In genomic region chr4:148969610-148970009, GRCm38 (mm10) we compare ENCODE assay signal across 9 mouse cellular contexts.
DNase-seq lines count a peak whose midpoint lies in the region; ATAC-seq and TF ChIP-seq lines count a peak whose summit lies in the region.
"Had no signal": no experiment of that assay in that cellular context is flagged by ENCODE, and none has a peak within 500 bp of the region (broad histone marks: within the 10 kb centered on the region; RNA-seq: fewer than 3 reads in every experiment).

No protein-coding gene starts in this region.

- ATAC-seq in heart, embryonic 11.5 days (replicated peaks; ENCODE audit: insufficient number of reproducible peaks, low FRiP score, low TSS enrichment): no peak
- no peak for ATAC-seq in kidney, embryonic 15.5 days (replicated peaks; ENCODE audit: low FRiP score)
- ATAC-seq: liver, postnatal 0 days had no signal

- H3K4me3 ChIP-seq in heart, adult 2 months: no peak overlapping the region
- H3K4me3 ChIP-seq in heart, embryonic 11.5 days (ENCODE audit: low read depth, low read length): no peak overlapping the region
- no peak overlapping the region for H3K4me3 ChIP-seq in kidney, embryonic 15.5 days (replicated peaks)
- H3K4me3 ChIP-seq in left cerebral cortex, adult 2 months: no peak overlapping the region

- H3K27ac ChIP-seq in heart, adult 2 months: no peak overlapping the region
- H3K27ac ChIP-seq in heart, embryonic 11.5 days (ENCODE audit: low read depth, low read length): no peak overlapping the region
- peak overlapping the region; percentile 22; the same call in 1 of the 2 replicates for H3K27ac ChIP-seq in kidney, embryonic 15.5 days
- H3K27ac ChIP-seq in left cerebral cortex, adult 2 months: no peak overlapping the region

- H3K4me1 ChIP-seq in heart, adult 2 months (ENCODE audit: control insufficient read depth, insufficient read depth, low read length): no peaks in the 10 kb centered on the region; the same call in 1 of the 2 replicates
- H3K4me1 ChIP-seq in heart, embryonic 11.5 days (ENCODE audit: control insufficient read depth, insufficient read depth, low read length): peaks cover 51% of the 10 kb centered on the region
- peaks cover 87% of the 10 kb centered on the region for H3K4me1 ChIP-seq in kidney, embryonic 15.5 days

- DNase-seq in heart, adult 2 months: peak; percentile 56 to 63
- peak; percentile 51 for DNase-seq in A20 (ENCODE audit: low read depth, low spot score)
- DNase-seq in adrenal gland, postnatal 14 days: peak; percentile 78
- no peak for DNase-seq in retina, postnatal 1 day
- DNase-seq in right cerebral cortex, postnatal 25 days: no peak
- no peak for DNase-seq in left cerebral cortex, adult 2 months (ENCODE audit: extremely low spot score in 1 of 2, low spot score in 2 of 2)
- DNase-seq: liver, postnatal 0 days had no signal

- no peak for TF ChIP-seq CTCF in heart, adult 2 months (IDR thresholded peaks at IDR 0.05)
- no peak for TF ChIP-seq CTCF in left cerebral cortex, adult 2 months (IDR thresholded peaks at IDR 0.05)

- no peak for TF ChIP-seq POLR2A in heart, adult 2 months (IDR thresholded peaks at IDR 0.05; ENCODE audit: insufficient read depth, low read depth, low read length)

- H3K36me3 ChIP-seq in heart, adult 2 months (ENCODE audit: control insufficient read depth, insufficient read depth, low read length): no peaks in the 10 kb centered on the region
- H3K36me3 ChIP-seq in heart, embryonic 11.5 days (ENCODE audit: control insufficient read depth, insufficient read depth, low read length): peaks cover 3% of the 10 kb centered on the region; the same call in 1 of the 2 replicates
- peaks cover 14% of the 10 kb centered on the region; the same call in 1 of the 2 replicates for H3K36me3 ChIP-seq in kidney, embryonic 15.5 days

- 21% methylated on average over 5 of the region's 5 CpGs for WGBS in heart, adult 2 months
- 67% methylated on average over 5 of the region's 5 CpGs for WGBS in heart, embryonic 11.5 days (ENCODE audit: insufficient replicate concordance)
- 44% methylated on average over 5 of the region's 5 CpGs for WGBS in kidney, embryonic 15.5 days

- H3K79me2 ChIP-seq in heart, adult 2 months (replicated peaks; ENCODE audit: control insufficient read depth, insufficient read depth, low read length): no peaks in the 10 kb centered on the region

- intact Hi-C loops in heart, adult 2 months (cut with DNase I): loop anchor here (5.0 kb wide), 1 partner anchor 78 kb away; no protein-coding TSS in a partner anchor
- intact Hi-C loops in left cerebral cortex, adult 2 months (cut with DNase I): no loop called here

- H3K9me3 ChIP-seq in heart, embryonic 11.5 days (replicated peaks; ENCODE audit: control insufficient read depth, low read length): no peaks in the 10 kb centered on the region
- no peaks in the 10 kb centered on the region for H3K9me3 ChIP-seq in kidney, embryonic 15.5 days (replicated peaks)

- no peaks in the 10 kb centered on the region for H3K27me3 ChIP-seq in heart, adult 2 months (ENCODE audit: control insufficient read depth, insufficient read depth, low read length)
- H3K27me3 ChIP-seq in heart, embryonic 11.5 days (ENCODE audit: control insufficient read depth, insufficient read depth, low read length): no peaks in the 10 kb centered on the region
- no peaks in the 10 kb centered on the region for H3K27me3 ChIP-seq in kidney, embryonic 15.5 days

- TF ChIP-seq EP300 in heart, adult 2 months (IDR thresholded peaks at IDR 0.05; ENCODE audit: insufficient read depth, low read depth, low read length): 0 out of 2 replicates have a peak, but pooled peaks have one; percentile 20

- H3K9ac ChIP-seq in heart, adult 2 months (ENCODE audit: low read depth, low read length): no peak overlapping the region
- no peak overlapping the region for H3K9ac ChIP-seq in heart, embryonic 11.5 days (ENCODE audit: low read depth, low read length)
- H3K9ac ChIP-seq in kidney, embryonic 15.5 days: no peak overlapping the region
- H3K9ac ChIP-seq: liver, postnatal 0 days had no signal

- no peak overlapping the region for H3K4me2 ChIP-seq in heart, embryonic 11.5 days
- H3K4me2 ChIP-seq in kidney, embryonic 15.5 days: no peak overlapping the region

Comparison
In these comparisons a context has a peak if more than half of its experiments do, and no peak if none do; other contexts are left out.
1. DNase-seq: peak in heart, adult 2 months (2 of 2), A20 (single experiment) and adrenal gland, postnatal 14 days (single experiment); none in retina, postnatal 1 day (single experiment), right cerebral cortex, postnatal 25 days (single experiment) and left cerebral cortex, adult 2 months (0 of 2).